Mouse (Mus musculus) adrenal gland, adult (tissue): ENCODE results near the gene Thsd7a.

ENCODE experiments used
- DNase-seq, 2 experiments: peaks; one replicate each; pipeline ENCODE4 v3.0.0; 2022 to 2023; ENCODE audit warnings: low spot score in 1 of 2; ENCODE audit not compliant: inconsistent age in 2 of 2

Thsd7a gene

GRCm38 (mm10) chr6:12748787-12749530 lies at the start of gene Thsd7a:
Thsd7a (minus strand) TSS chr6:12749410.
- DNase-seq: peak; percentile 58 to 89

GRCm38 (mm10) chr6:12787129-12787528 lies 37.9 kb upstream of the Thsd7a start:
- DNase-seq: no peak

DNA sequence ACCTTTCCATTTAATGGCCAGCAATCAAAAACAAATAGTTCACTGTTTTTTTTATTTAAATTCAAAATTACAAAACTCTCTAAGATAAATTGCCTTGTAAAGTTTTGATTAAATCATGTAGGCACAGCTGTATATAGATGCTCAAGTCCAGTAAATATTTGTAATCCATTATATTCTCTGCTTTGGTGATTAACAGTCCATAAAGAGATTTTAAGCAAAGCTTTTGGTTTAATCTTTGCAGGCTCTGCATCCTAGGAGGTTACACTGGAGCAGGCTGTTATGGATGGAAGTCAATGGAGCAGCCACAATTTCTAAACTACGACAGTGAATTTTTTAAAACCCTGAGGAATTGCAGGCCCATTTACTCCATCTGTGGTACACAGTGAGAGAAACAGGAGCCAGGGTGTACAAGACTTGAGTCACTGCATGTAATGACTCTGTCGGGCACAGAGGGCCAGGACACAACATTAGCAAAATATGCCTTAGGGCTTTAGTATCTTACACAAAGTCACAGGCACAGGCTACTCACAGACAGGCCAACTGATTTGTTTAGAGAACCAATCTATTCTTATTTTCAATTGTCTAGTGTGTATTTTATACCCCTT lies 37.3 kb upstream of the Thsd7a start:
- DNase-seq: no peak

DNA sequence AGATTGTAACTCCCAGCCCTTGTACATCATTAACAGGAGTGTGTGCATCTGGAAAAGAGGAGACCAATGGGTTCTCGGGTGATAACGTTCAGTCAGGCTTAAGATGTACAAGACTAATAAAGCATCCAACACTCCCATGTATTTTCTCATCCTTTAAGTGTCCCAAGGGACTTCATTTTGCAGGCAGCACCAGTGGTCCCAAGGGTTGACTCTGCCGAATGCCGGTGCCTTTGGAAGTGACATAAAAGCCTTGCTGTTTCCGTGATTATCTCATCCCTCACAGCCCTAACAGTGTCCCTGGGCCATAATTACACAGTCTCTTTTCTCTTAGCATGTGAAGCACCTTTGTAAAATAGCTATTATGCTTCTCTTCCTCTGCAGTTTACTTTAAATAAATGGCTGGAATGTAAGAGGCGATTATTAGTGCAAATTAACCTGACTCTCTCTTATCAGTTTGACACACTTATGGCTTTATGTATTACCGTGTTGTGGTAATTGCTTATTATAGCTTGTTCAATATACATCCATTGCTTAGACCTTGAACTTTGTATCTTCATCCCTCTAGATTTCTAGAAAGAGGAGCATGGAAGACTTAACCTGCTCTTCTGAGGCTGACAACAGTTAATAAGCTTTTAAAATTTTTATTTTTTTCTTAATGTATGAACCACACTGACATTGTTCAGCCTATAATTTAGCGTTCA lies 35.9 kb upstream of the Thsd7a start:
- no peak for DNase-seq

GRCm38 (mm10) chr6:12772799-12773198 lies 23.6 kb upstream of the Thsd7a start:
- DNase-seq: no peak

GRCm38 (mm10) chr6:12765191-12765590 lies 16.0 kb upstream of the Thsd7a start:
- DNase-seq: no peak

GRCm38 (mm10) chr6:12764606-12765005 lies 15.4 kb upstream of the Thsd7a start:
- no peak for DNase-seq

GRCm38 (mm10) chr6:12763816-12764215 lies 14.6 kb upstream of the Thsd7a start:
- DNase-seq: no peak

GRCm38 (mm10) chr6:12759328-12760193 lies 10.4 kb upstream of the Thsd7a start:
- no peak for DNase-seq

- no peak for DNase-seq
Measured at GRCm38 (mm10) chr6:12752297-12752696, 3.1 kb upstream of the Thsd7a start.

DNA sequence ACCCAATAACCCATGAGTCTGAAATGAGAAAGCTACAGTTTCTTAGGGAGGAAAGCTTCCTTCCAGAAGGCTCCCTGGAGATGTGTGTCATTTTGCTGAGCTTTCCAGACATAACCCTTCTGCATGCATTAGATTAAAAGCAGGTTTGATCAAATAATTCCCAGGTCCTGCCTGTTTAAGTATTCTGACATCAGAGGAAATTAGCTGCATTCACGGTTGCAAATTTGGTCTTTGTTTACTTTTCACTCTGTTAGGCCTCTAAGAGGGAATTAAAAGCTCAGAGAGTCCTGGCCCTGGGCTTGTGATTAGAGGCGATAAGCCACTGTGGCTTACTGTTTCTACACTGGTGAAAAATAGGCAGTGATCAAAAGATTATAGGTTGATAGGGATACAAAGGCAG lies 1.2 kb upstream of the Thsd7a start:
- DNase-seq: no peak

GRCm38 (mm10) chr6:12749531-12750210 lies 461 bp upstream of the Thsd7a start:
- no peak for DNase-seq

DNA sequence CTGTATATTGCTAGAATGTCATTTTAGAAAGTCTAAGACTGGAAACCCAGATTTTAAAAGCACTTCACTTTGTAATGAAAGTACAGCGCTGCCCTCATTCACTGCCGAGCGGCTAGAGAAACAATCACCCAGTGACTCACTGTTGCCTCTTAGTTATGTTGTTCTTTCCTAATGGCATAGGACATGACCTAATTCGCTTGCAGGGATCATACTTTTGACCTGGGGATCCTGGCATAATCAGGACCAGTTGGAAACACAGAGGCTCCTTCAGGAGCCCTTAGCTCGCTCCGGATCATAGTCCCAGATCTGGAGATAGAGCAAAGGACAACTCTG lies 790 bp downstream of the Thsd7a start:
- DNase-seq: no peak

- peak; percentile 10 to 68 for DNase-seq
Measured at GRCm38 (mm10) chr6:12747856-12748450, 1.3 kb downstream of the Thsd7a start.

GRCm38 (mm10) chr6:12742791-12743190 lies 6.4 kb downstream of the Thsd7a start:
- DNase-seq: no peak

DNA sequence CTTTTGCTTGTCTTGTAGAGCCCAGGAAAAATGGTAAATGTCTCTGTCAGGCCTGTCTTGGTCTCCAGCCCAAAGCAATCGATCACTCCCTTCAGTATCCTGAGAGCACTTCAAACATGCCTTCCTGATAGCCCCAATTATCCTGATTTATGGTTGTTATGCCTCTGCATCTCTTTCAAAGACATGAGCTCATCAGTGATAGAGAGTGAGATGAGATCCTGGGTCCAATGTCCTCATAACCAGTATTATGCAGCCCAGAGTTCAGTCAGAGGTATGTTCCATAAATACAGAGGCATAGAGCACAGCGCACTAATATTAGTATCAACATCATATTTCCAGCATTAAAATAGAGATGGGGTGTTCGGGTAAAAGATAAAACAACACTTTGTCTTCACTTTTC lies 15.3 kb downstream of the Thsd7a start:
- DNase-seq: no peak

- DNase-seq: no peak
Measured at GRCm38 (mm10) chr6:12716071-12716470, 33.1 kb downstream of the Thsd7a start.

- DNase-seq: no peak
Measured at GRCm38 (mm10) chr6:12712581-12712980, 36.6 kb downstream of the Thsd7a start.

DNA sequence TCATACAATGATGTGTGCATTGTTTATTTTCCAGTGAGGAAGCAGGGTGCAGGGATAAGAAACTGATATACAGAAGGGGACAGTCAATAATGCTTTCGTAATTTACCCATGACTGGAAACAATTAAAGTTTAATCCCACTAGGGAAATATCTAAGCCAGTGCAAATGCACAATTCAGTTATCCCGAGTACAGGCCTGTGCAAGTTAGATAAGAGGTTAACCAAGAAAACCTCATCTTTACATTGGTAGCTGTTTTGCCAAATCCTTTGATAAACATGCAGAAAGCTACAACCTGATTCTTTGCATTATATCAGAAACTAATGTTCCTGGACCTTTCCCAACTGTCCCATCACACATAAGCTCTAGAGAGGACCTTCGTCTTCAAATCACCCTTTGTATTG lies 46.3 kb downstream of the Thsd7a start:
- DNase-seq: no peak

DNA sequence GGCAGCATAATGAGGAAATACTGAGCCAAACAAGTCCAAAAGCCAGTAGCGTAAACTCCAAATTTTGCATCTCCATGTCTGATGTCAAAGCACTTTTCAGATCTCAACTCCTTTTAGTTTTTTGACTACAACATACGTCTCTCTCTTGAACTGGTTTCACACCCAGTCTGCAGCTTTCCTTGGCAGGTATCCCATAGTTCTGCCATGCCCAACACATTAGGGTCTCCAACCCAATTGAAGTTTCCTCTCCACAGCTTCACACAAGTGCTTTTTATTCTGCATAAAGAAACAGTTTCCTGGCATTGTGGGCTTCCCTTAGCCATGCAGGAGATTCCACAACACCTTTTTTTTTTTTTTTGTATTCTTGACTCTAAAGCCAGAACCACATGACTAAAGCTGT lies 50.1 kb downstream of the Thsd7a start:
- no peak for DNase-seq
